Mouse (Mus musculus): ENCODE measurements around the gene Dnajc13.

GRCm38 (mm10) chr9:104233060-104233459, 29.7 kb downstream of the Dnajc13 start:
- no peak for TF ChIP-seq CTCF (IDR thresholded peaks at IDR 0.05; ENCODE audit: insufficient read depth, low read length)
- no peak for TF ChIP-seq POLR2A (IDR thresholded peaks at IDR 0.05; ENCODE audit: borderline replicate concordance, extremely low read depth, low read depth, low read length)
